Mouse (Mus musculus) cerebellum, postnatal 36 days (tissue): ENCODE data around the gene Dnase1l1.
A peak's percentile ranks its signal among the peaks of the same experiment; 100 is the strongest.

Experiments
- DNase-seq, 2 experiments: peaks; one replicate each; pipeline ENCODE4 v3.0.0; 2021 to 2022; ENCODE audit warnings: mixed read lengths in 2 of 2

Gene Dnase1l1

DNA sequence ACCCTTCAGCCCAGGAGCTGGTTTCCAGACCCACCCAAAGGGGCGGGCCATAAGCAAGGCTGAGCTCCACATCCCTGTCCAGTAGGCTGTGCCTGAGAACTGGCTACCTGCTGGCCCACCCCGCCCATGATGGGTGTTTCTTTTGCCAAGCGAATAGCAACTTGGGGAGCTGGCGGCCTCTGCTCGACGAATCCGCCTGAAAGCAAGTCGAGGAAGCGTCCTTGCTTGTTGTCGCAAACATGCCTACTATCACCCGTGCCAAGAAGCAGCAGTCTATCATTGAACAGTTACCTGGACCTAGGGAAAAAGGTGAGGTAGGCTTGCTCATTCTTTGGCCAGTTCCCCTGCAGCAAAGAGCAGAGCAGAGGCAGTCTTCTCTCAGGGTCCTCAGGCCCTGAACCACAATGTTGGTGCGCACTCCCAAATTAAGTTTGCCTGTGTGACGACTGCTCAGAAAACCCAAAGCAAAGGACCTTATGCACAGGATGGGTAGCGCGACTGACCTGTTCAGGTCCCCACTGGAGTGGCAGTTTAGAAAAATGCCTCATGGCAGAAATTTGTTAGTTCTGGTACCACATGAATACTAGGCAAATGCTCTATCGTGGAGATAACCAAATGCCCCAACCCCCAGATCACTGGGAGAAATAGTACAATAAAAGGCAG, at the start of gene Dnase1l1, which contains the start of gene Taz:
Gene Dnase1l1 (minus strand): TSS at position 606 of the 663 bp plus-strand sequence.
Gene Taz (plus strand): TSS at position 181 of the 663 bp plus-strand sequence.
- DNase-seq: peak; percentile 61 to 67

DNA sequence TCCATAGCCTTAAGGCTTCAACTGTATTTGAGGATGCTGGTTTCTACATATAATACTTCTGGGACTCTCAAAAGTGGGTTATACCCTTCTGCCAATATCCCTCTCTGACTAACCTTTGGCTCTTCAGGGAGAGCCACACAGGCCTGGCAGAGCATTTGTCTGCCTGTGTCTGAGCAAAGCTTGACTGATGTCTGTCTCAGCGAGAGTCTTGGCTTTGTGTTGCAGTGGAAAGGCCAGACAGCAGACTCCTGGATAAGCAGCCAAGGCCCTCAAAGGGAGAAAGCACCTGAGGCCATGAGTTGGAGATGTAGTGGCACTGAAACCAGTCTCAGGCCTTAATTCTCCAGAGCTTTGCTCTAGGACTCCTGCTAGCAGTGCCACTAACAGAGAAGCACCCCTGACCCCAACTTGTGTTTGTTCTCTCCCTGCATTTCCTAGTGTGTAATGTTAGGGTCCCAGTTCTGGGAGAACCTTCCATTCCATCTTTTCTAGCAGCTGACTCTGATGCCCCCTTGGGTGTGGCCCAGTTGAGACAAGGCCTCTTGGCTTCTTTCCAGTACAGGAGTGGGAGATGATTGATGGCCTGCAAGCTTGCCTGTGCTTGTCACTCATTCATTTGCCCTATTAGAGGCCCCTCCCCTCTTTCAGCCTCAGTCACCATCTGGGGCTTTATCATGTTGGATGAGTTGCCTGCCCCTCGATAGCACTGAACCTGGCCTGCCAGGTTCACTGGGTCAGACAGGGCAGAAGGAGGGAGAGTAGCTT, 48.2 kb upstream of the Dnase1l1 start:
- DNase-seq: peak in 1 of 2 experiments; percentile 27

DNA sequence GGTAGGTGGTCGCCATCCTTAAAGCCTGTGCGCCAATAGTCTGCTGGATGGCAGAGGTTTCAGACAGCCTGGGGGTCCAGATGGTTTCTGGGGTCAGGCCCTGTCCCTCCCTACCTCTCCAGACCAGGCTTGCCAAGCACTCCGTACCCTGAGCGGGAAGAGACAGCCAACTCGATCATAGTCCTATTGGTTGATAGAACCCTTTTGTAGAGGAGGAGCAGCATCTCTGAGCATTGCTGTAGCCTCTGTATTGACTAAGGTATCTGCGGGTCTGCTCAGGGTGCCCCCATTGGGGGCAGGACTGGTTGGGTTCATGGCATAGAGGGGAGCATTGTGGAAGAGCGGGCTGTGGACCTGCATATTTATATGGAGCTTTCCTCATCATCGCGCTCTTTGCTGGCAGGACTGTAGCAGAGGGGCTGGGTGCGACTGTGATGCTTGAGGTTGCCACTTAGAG, 47.1 kb upstream of the Dnase1l1 start:
- DNase-seq: peak in 1 of 2 experiments; percentile 16

DNA sequence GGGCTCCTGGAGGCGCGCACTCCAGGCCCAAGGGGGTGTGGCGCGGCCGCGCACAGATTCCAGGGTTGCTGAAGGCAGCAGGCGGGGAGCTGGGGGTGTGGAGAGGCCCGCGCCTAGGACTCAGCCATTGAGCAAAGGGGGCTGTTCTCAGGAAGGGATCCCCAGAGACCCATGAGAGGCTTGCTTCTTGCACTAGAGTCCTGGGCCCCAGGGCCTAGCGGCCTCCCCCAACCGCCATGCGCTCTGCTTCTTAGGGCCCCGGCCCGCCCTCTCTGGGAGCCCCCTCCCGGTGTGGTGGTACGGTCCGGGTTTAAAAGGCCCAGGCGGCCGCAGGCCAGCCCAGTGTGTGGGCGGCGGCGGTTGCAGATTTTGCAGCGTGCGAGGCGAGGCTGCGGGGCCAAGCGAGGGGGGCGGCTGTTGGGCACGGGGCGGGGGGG, 46.6 kb upstream of the Dnase1l1 start, which contains the start of gene Plxna3:
Gene Plxna3 (plus strand): TSS at position 342 of the 437 bp plus-strand sequence.
- peak; percentile 66 to 70 for DNase-seq

DNA sequence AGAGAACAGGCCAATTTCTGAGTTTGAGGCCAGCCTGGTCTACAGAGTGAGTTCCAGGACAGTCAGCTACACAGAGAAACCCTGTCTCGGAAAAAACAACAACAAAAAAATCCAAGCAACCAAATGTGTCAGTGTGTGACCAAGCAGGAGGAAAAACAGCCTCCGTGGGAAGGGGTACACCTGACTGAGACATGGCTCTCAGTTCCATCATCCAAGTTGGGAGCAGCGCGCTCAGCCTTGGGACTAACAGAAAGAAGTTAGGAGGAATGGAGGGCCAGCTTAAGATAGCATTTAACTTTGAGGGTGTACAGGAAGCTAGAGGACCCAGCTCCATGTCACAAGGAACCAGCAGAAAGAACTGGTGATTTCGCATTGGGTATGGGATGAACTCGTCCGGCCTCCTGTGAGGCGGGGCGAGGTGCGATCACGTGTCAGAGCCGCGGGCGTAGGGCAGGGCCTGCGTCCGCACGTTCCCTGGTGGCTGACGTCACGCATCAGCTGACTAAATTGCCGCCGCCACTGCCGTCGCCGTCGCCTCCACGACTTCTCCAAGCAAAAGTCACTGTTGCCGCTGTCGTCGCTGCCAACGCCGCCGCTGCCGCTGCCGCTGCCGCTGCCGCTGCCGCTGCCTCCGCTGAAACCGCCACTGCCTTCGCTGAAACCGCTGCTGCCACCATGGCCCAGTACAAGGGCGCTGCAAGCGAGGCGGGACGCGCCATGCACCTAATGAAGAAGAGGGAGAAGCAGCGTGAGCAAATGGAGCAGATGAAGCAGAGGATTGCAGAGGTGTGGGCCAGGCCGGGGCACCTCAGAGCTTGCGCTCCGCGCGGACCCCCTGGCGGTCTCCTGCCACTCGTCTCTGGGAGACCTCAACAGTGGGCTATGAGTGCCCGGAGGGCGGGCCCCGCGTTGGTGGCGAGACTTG, 30.7 kb upstream of the Dnase1l1 start, which contains the start of gene Fam50a:
Gene Fam50a (plus strand): TSS at position 494 of the 925 bp plus-strand sequence.
- DNase-seq: peak; percentile 80 to 88

DNA sequence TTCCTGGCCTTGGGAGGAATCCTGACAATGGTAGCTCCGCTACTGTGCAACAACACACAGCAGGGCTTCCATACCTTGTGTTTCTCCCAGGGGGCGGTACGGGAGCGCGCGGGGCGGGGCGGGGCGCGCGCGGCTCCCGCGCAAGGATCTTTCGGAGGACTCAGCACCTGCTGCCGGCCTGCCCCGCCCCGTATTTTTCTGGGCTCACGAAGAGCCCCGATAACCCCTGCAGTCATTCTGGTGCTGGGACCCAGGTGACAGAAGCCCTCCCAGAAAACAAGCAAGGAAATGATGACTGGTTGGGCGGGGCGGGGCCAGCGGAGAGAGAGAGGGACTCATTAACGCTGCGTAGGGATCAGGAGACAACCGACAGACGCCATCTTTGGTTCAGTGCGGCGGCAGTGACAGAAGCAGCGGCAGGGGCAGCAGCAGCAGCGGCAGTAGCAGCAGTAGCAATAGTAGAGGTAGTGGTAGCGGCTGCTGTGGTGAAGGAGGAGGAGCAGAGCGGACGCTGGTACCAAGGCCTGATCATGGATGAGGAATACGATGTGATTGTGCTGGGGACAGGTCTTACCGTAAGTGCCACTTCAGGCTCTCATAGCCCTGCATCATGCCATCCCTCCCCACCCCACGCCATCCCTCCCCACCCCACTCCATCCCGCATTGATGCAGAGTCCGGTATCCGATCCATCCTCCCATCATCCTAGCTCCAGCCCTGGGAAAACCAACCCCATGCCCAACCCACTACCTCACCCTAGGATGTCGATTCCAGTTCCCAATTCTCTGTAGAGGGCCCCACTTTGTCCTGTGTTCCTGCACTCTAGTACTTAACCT, 22.9 kb upstream of the Dnase1l1 start, which contains the start of gene Gdi1:
Gene Gdi1 (plus strand): TSS at position 132 of the 834 bp plus-strand sequence.
- peak; percentile 72 to 76 for DNase-seq

DNA sequence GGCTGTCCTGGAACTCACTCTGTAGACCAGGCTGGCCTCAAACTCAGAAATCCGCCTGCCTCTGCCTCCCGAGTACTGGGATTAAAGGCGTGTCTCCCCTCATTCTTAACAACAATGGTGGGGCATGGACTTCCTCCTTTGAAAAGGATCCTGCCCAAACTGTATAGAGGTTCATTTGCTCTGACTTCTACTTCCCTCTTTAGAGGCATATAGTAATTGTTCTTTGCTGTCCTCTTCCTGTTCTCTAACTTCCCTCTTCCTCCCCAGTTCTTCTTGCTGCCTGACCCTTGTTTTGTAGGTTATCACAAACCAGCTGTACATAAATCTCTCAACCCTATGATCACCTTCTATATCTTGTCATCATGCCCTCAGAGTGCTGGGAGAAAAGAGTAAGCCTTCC, 17.6 kb upstream of the Dnase1l1 start:
- DNase-seq: no peak

DNA sequence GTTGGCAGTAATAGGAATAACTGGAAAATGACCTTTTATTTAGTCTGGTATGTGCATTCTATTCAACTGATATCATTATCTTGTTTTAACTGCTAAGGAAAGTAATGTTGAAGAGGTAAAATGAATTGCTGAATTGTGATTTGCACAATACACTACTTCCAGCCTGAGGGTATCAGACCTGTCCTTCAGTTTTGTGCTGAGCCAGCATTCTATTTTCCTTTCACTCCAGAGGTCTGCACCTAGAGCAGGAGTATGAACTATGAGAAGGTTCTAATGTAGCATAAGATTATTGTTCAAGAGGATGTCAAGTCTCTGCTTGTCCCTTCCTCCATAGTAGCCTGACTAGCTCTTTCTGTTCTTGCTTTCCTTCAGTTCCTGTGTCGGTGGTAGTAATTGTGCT, 16.2 kb upstream of the Dnase1l1 start:
- no peak for DNase-seq

DNA sequence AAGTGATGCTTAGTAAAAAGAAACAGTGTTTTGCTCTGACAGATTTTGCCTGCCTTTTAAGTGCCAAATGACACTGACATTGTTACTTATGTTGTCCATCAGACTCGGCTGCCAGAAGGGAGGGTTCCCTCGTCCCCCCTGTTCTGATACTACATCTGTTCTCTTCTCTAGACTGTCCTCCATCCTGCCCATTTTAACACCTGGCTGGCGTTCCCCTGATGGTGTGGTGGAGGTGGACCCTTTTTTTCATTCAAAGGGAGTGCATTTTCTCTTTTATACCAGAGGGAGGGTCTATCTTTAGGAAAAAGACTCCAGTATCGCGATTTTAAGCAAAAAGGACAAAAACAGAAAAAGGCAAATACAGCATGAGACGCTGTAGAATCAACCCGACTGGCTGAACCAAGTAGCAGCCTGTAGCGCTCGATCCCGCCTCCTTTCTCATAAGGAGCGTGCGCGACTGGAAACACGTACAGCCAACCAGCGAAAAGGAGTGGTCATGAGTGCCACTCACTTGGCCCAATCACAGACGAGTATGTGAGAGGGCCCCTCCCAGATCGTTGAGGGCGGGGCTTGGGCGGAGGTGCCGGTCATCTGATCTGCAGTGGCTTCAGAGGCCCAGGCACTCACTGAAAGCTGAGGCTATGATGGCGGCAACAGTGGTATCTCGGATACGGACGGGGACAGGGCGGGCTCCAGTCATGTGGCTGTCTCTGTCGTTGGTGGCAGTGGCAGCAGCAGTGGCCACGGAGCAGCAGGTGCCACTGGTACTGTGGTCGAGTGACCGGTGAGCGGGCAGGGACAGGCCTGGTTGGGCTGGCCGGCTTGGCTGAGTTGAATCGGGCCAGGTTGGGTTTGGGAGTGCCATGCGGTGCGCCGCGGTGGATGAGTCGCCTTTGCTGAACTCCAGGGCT, 14.7 kb upstream of the Dnase1l1 start, which contains the start of gene Atp6ap1:
Gene Atp6ap1 (plus strand): TSS at position 560 of the 911 bp plus-strand sequence.
- peak; percentile 92 to 94 for DNase-seq

DNA sequence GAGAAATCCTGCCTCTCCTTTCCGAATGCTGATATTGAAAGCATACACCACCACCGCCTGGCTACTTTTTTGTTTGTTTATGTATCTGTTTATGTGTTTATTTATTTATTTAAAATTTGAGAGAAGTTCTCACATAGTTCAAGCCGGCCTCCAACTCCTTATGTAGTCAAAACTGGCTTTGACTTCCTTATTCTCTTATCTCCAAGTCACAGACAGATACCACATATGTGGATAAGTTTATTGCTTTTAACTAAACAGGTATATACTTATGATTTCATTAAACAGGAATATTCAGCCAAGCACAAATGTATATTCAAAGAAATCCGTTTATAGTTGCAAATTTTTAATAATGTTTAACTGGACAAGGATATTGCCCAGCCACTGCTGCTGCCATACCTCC, 11.3 kb upstream of the Dnase1l1 start:
- DNase-seq: no peak

DNA sequence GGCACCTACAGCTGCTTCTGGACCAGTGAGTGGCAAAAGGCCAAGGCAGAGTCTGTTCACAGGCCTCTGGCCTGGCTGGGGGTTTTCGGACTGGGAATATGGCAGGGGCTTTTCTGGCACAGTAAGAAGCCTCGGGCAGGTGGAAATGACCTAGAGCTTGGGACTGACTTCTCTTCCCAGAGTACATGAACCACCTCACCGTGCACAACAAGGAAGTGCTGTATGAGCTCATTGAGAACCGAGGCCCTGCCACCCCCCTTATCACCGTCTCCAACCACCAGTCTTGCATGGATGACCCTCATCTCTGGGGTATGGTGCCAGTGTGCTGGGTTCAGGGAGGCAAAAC, 928 bp upstream of the Dnase1l1 start:
- DNase-seq: no peak

DNA sequence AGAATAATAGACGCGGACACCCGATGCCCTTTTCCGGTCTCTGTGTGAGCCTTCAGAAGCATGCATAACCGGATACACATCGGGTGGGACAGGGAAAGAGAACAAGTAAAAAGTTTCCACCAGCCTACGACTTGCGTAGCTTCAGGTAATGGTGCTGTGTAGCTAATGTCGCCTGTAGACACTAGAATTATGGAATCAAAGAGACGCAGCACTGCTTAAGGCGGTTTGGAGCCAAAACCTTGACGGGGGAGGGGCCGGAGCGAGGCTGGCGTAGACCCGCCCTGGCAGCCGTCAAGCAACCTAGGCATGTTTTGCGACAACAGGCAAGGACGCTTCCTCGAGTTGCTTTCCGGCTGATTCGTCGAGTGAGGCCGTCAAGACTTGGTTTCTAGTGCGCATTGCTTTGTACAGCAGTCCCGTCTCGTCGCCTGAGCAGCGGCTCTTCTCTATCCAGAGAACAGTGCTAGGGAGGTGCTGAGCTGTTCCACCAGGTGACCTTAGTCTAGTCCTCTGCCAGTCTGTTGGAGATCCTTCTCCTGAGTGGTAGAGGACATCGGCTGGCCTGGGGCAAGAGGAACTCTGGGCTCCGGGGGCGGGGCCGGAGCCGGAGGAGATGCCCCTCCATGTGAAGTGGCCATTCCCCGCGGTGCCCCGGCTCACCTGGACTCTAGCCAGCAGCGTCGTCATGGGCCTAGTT, 406 bp upstream of the Dnase1l1 start:
- DNase-seq: peak; percentile 83 to 85

DNA sequence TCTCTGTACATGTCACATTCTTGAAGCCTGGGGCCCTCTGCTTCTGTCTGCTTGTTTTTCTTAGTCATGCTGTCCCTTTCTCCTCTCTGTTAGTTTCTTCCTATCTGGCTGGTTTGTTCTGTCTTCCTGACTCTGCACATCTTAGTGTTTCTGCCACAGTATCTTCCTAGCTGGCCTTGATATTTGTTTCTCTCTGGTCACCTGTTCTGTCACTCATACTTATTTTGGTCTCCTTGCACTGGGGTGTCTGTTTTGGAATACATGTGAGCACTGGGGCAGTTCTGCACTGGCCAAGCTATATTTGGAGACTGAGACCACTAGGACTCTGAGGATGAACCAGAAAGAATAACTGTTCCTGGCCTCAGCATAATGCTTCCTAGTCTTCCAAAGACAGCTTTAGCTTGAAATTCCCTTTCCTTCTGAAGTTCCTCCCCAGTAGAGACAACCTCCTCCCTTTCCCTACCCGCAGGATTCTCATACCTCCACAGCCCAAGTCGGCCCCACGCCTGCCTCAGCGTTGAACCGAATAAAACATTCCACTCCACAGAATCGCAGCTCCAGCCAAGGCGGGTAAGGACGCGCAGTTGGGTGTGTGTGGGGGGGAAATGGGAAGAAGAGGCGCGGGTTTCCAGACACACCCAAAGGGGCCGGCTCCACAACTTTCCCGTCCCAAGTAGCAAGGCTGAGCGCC, 951 bp downstream of the Dnase1l1 start:
- no peak for DNase-seq

DNA sequence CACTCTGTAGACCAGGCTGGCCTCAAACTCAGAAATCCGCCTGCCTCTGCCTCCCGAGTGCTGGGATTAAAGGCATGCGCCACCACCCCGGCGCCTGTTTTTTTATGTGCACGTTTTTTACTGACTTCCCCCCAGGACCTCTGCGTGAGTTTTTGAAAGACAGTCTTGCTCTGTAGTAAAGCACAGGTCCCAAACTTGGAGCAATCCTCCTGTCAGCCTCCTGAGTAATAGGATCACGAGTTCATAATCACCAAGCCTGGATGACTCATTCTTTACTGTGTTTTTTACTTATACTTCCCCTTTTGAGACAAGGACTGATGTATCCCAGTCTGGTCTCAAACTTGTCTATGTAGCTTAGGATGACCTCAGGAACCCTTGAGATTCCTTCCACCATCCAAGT, 4.2 kb downstream of the Dnase1l1 start:
- DNase-seq: no peak

DNA sequence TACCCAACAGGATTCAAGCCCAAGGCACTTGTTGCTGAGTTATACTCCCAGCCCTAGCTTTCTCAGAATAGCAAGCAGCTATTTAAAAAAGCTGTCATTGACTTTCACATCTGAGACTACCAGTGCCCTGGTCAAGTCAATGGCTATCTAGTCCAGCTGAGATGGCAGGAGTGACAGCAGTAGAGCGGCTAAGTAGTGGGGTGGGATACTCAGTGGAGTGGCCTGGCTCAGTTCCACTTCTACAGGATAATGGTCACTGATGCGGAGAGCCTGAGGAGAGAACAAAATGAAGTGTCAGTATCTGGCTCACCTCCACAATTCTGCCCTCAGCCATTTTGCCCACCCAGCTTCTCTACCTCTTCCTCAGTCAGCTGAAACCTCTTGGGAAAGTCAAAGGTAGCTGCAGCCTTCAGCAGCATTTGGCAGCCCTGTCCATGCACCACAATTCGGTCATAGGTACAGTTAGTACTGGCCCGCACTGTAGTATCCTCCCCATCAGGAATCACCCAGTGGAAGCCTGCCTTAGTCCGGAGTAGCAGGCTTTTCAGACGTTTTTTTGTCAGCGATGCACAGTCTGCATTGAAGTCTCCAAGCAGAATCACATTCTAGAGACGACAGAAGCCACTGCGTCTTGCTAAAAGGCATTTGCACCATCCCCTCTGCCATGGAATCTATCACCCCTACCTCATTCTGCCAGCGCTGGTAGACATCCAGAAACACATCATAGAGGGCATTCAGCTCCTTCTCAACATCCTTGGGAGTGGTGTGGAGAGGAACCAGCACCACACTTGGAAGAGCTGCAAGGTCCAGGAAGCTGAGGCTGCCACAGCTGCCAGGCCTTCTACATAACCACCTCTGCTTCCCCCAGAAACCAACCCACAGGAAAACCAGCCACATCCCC, 8.5 kb downstream of the Dnase1l1 start:
- no peak for DNase-seq

DNA sequence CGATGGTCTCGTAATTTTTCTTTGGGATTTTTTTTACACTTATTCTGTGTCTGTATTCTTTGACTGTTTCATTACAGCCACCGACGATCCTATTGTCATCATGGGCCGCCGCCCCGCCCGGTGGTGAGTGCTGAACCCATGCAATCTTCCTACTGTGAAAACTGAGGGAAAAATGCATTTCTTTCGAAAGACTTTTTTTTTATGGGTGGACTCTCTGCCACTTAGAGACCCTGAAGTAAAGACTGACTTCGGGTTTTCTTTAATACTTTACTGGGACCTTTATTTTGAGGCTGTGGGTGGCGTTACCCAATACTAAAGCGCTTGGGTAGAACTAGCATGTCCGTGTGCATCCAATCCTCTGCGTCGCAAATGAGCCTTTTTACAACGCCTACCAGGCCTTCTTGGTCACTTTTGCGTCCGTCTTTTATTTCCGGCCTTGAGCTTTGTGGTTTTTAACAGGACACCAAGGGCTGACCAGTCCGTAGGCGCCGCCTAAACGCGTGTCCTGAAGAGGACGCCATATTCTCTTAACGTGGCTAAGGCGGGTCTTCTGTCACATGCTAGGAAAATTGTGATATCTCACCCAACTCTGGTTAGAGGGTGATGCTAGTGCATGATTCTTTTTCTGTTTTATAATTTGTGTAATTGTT, 11.1 kb downstream of the Dnase1l1 start:
- peak in 1 of 2 experiments; percentile 27 for DNase-seq
